Mouse (Mus musculus): ENCODE measurements around the gene Serac1. TPM values are rescaled to one million over a fixed set of nuclear protein-coding genes. Genes with fewer than 3 reads are reported as not detected.
"Not testable (repeated sequence)": the region's sequence is repeated elsewhere in the genome, so short reads cannot be mapped to it uniquely, and the experiment has no call there.

Serac1 gene
- total RNA-seq, 2 experiments from 2014 or later, result 18.7 to 19.8 TPM

GRCm38 (mm10) chr17:6067613-6068012 lies 11.9 kb downstream of the Serac1 start:
- intact Hi-C loops (cut with DNase I), result no loop called here

GRCm38 (mm10) chr17:6066021-6066420 lies 13.5 kb downstream of the Serac1 start:
- intact Hi-C loops (cut with DNase I), result no loop called here

More at GRCm38 (mm10) chr17:6067613-6068012, 11.9 kb downstream of the Serac1 start:
- no peak for DNase-seq

GRCm38 (mm10) chr17:6063532-6063931 lies 16.0 kb downstream of the Serac1 start:
- no peak for DNase-seq
- intact Hi-C loops (cut with DNase I), result no loop called here

More at GRCm38 (mm10) chr17:6066021-6066420, 13.5 kb downstream of the Serac1 start:
- DNase-seq, result no peak

- DNase-seq, result no peak
- intact Hi-C loops (cut with DNase I), result no loop called here
These were observed 16.7 kb downstream of the Serac1 start for GRCm38 (mm10) chr17:6062793-6063192.

GRCm38 (mm10) chr17:6054934-6055355 lies 24.6 kb downstream of the Serac1 start:
- intact Hi-C loops (cut with DNase I), result no loop called here

GRCm38 (mm10) chr17:6052801-6053200 lies 26.7 kb downstream of the Serac1 start:
- intact Hi-C loops (cut with DNase I), result no loop called here
- no peak for DNase-seq

More at GRCm38 (mm10) chr17:6054934-6055355, 24.6 kb downstream of the Serac1 start:
- DNase-seq, result peak; percentile 19

- no peak for DNase-seq
- intact Hi-C loops (cut with DNase I), result no loop called here
These were observed 42.0 kb downstream of the Serac1 start for GRCm38 (mm10) chr17:6037507-6037906.

GRCm38 (mm10) chr17:6036872-6037271 lies 42.7 kb downstream of the Serac1 start:
- no peak for DNase-seq
- intact Hi-C loops (cut with DNase I), result no loop called here

GRCm38 (mm10) chr17:6036458-6036857 lies 43.1 kb downstream of the Serac1 start:
- no peak for DNase-seq
- intact Hi-C loops (cut with DNase I), result no loop called here

- DNase-seq, result no peak
- intact Hi-C loops (cut with DNase I), result no loop called here
These were observed 43.9 kb downstream of the Serac1 start for GRCm38 (mm10) chr17:6035661-6036060.

GRCm38 (mm10) chr17:6025831-6026230 lies 53.7 kb downstream of the Serac1 start:
- no peak for DNase-seq
- intact Hi-C loops (cut with DNase I), result no loop called here

GRCm38 (mm10) chr17:6021374-6021789 lies 58.2 kb downstream of the Serac1 start:
- intact Hi-C loops (cut with DNase I); DNase-seq: not testable (repeated sequence)

- no peak for DNase-seq
- intact Hi-C loops (cut with DNase I), result no loop called here
These were observed 58.9 kb downstream of the Serac1 start for GRCm38 (mm10) chr17:6020636-6021035.

- intact Hi-C loops (cut with DNase I), result loop anchor here (5.0 kb wide), 1 partner anchor 82 kb away; no protein-coding TSS in a partner anchor
- DNase-seq, result peak; percentile 47
These were observed 59.8 kb downstream of the Serac1 start for GRCm38 (mm10) chr17:6019776-6020175.

- intact Hi-C loops (cut with DNase I), result loop anchor here (5.0 kb wide), 1 partner anchor 81 kb away; no protein-coding TSS in a partner anchor
- no peak for DNase-seq
These were observed 61.2 kb downstream of the Serac1 start for GRCm38 (mm10) chr17:6018348-6018747.

- intact Hi-C loops (cut with DNase I), result loop anchor here (5.0 kb wide), 1 partner anchor 80 kb away; no protein-coding TSS in a partner anchor
- no peak for DNase-seq
These were observed 62.3 kb downstream of the Serac1 start for GRCm38 (mm10) chr17:6017268-6017667.

GRCm38 (mm10) chr17:6016213-6016780 lies 63.2 kb downstream of the Serac1 start:
- no peak for DNase-seq
- intact Hi-C loops (cut with DNase I), result loop anchor here (5.0 kb wide), 1 partner anchor 79 kb away; no protein-coding TSS in a partner anchor

- intact Hi-C loops (cut with DNase I), result loop anchor here (5.0 kb wide), 1 partner anchor 78 kb away; no protein-coding TSS in a partner anchor
- DNase-seq, result no peak
These were observed 64.6 kb downstream of the Serac1 start for GRCm38 (mm10) chr17:6014985-6015384.

- no peak for DNase-seq
- intact Hi-C loops (cut with DNase I), result no loop called here
These were observed 66.5 kb downstream of the Serac1 start for GRCm38 (mm10) chr17:6013079-6013478.

- intact Hi-C loops (cut with DNase I), result loop anchor here (10.0 kb wide), 1 partner anchor 215 kb away; no protein-coding TSS in a partner anchor
- no peak for DNase-seq
These were observed 69.9 kb downstream of the Serac1 start for GRCm38 (mm10) chr17:6009606-6010005.

GRCm38 (mm10) chr17:6008590-6008989 lies 71.0 kb downstream of the Serac1 start:
- intact Hi-C loops (cut with DNase I), result loop anchor here (10.0 kb wide), 1 partner anchor 214 kb away; no protein-coding TSS in a partner anchor
- DNase-seq, result no peak

GRCm38 (mm10) chr17:6007902-6008301 lies 71.6 kb downstream of the Serac1 start:
- intact Hi-C loops (cut with DNase I), result loop anchor here (10.0 kb wide), 1 partner anchor 213 kb away; no protein-coding TSS in a partner anchor
- no peak for DNase-seq
